Mouse (Mus musculus) heart, adult 2 months (tissue): ENCODE results near the gene Gas6.

Source experiments
- EP300 ChIP-seq: fragments of 200-500 bp; IDR thresholded peaks from 2 replicates; pipeline ENCODE4 v1.6.1; 2011; ENCODE audit warnings: low read depth, low read length, control low read depth; ENCODE audit not compliant: insufficient read depth
- POLR2A ChIP-seq: fragments of 200-500 bp; IDR thresholded peaks from 2 replicates; pipeline ENCODE4 v1.6.1; 2011; ENCODE audit warnings: mild to moderate bottlenecking, low read depth, low read length, control low read depth; ENCODE audit not compliant: insufficient read depth

GRCm38 (mm10) chr8:13540122-13540521 lies 45.8 kb upstream of the Gas6 start:
- TF ChIP-seq EP300 (no peak), POLR2A (no peak)
